Mouse (Mus musculus): ENCODE measurements around the gene Tlr2. TPM values are rescaled to one million over a fixed set of nuclear protein-coding genes. Genes with fewer than 3 reads are reported as not detected.
"Not testable (repeated sequence)": the region's sequence is repeated elsewhere in the genome, so short reads cannot be mapped to it uniquely, and the experiment has no call there.

Tlr2 gene
- 1 to 10 TPM; 3.6 to 3.8 TPM for total RNA-seq (2021)
- long read RNA-seq, experiment 1, partial matches to known transcripts: 3 of 3 reads
- long read RNA-seq, experiment 1, other reads (novel, unspliced or antisense): 0 of 3 reads
- long read RNA-seq, experiment 2, partial matches to known transcripts: 3 of 5 reads
- long read RNA-seq, experiment 2, other reads (novel, unspliced or antisense): 0 of 5 reads

- DNase-seq (ENCODE audit: low spot score in 2 of 2): peak; percentile 56 to 76
These were observed at the start of gene Tlr2 for GRCm38 (mm10) chr3:83841095-83841850. Gene Tlr2 (minus strand): TSS chr3:83841767.

- DNase-seq (ENCODE audit: low spot score in 2 of 2): no peak
These were observed 43.6 kb upstream of the Tlr2 start for GRCm38 (mm10) chr3:83885163-83885562.

- DNase-seq (ENCODE audit: low spot score in 2 of 2): not testable (repeated sequence)
These were observed 37.9 kb upstream of the Tlr2 start for GRCm38 (mm10) chr3:83879261-83880050.

- DNase-seq (ENCODE audit: low spot score in 2 of 2): no peak
These were observed 37.2 kb upstream of the Tlr2 start for GRCm38 (mm10) chr3:83878801-83879200.

GRCm38 (mm10) chr3:83876299-83876698, 34.7 kb upstream of the Tlr2 start:
- no peak for DNase-seq (ENCODE audit: low spot score in 2 of 2)

- DNase-seq (ENCODE audit: low spot score in 2 of 2): not testable (repeated sequence)
These were observed 33.5 kb upstream of the Tlr2 start for GRCm38 (mm10) chr3:83875078-83875477.

- DNase-seq (ENCODE audit: low spot score in 2 of 2): not testable (repeated sequence)
These were observed 31.3 kb upstream of the Tlr2 start for GRCm38 (mm10) chr3:83872853-83873252.

GRCm38 (mm10) chr3:83871962-83872361, 30.4 kb upstream of the Tlr2 start:
- not testable (repeated sequence) for DNase-seq (ENCODE audit: low spot score in 2 of 2)

GRCm38 (mm10) chr3:83871559-83871958, 30.0 kb upstream of the Tlr2 start:
- not testable (repeated sequence) for DNase-seq (ENCODE audit: low spot score in 2 of 2)

GRCm38 (mm10) chr3:83869776-83870175, 28.2 kb upstream of the Tlr2 start:
- DNase-seq (ENCODE audit: low spot score in 2 of 2): no peak

GRCm38 (mm10) chr3:83867026-83867425, 25.5 kb upstream of the Tlr2 start:
- DNase-seq (ENCODE audit: low spot score in 2 of 2): not testable (repeated sequence)

GRCm38 (mm10) chr3:83865216-83865615, 23.6 kb upstream of the Tlr2 start:
- DNase-seq (ENCODE audit: low spot score in 2 of 2): peak in 1 of 2 experiments; percentile 25

GRCm38 (mm10) chr3:83864064-83864548, 22.5 kb upstream of the Tlr2 start:
- no peak for DNase-seq (ENCODE audit: low spot score in 2 of 2)

- DNase-seq (ENCODE audit: low spot score in 2 of 2): peak in 1 of 2 experiments; percentile 70
These were observed 21.4 kb upstream of the Tlr2 start for GRCm38 (mm10) chr3:83862956-83863355.

GRCm38 (mm10) chr3:83859595-83859994, 18.0 kb upstream of the Tlr2 start:
- no peak for DNase-seq (ENCODE audit: low spot score in 2 of 2)

GRCm38 (mm10) chr3:83859071-83859470, 17.5 kb upstream of the Tlr2 start:
- no peak for DNase-seq (ENCODE audit: low spot score in 2 of 2)

GRCm38 (mm10) chr3:83857621-83858020, 16.1 kb upstream of the Tlr2 start:
- no peak for DNase-seq (ENCODE audit: low spot score in 2 of 2)

GRCm38 (mm10) chr3:83855643-83856042, 14.1 kb upstream of the Tlr2 start:
- no peak for DNase-seq (ENCODE audit: low spot score in 2 of 2)

GRCm38 (mm10) chr3:83849341-83849740, 7.8 kb upstream of the Tlr2 start:
- DNase-seq (ENCODE audit: low spot score in 2 of 2): no peak

GRCm38 (mm10) chr3:83844766-83845520, 3.4 kb upstream of the Tlr2 start:
- DNase-seq (ENCODE audit: low spot score in 2 of 2): no peak

GRCm38 (mm10) chr3:83839477-83839876, 2.1 kb downstream of the Tlr2 start:
- DNase-seq (ENCODE audit: low spot score in 2 of 2): no peak

Data from gastrocnemius, postnatal 4 days (tissue).